Mouse (Mus musculus) testis, adult 2 months (tissue): ENCODE measurements around the gene Lzts3.

Source experiments
- CTCF ChIP-seq: fragments of 200-500 bp; IDR thresholded peaks from 2 replicates; pipeline ENCODE4 v1.5.1; 2012; ENCODE audit warnings: low read depth, mild to moderate bottlenecking, inconsistent platforms, low read length, moderate library complexity; ENCODE audit not compliant: control insufficient read depth, insufficient read depth, insufficient replicate concordance
- POLR2A ChIP-seq: fragments of 200-500 bp; IDR thresholded peaks from 2 replicates; pipeline ENCODE4 v1.6.1; 2012; ENCODE audit warnings: low read depth, mild to moderate bottlenecking, inconsistent platforms, low read length, moderate library complexity; ENCODE audit not compliant: control insufficient read depth

- TF ChIP-seq CTCF, result no peak
- TF ChIP-seq POLR2A, result no peak
Observed at GRCm38 (mm10) chr2:130588373-130588772, 54.2 kb downstream of the Lzts3 start.
